Mouse (Mus musculus) spleen, adult 10 weeks (tissue): ENCODE results near the gene Mettl5. TPM values are rescaled to one million over a fixed set of nuclear protein-coding genes. Genes with fewer than 3 reads are reported as not detected.

Experiments
- polyA plus RNA-seq: library from polyadenylated mRNA; stranded (reverse); fragments of 350-450 nt; fragmentation: Illumina TruSeq; extraction: RNeasy Lipid Tissue Mini Kit (QIAGEN cat#74804); gene quantifications from one replicate; pipeline ENCODE4 v1.2.3, GENCODE M21; 2015; ENCODE audit warnings: low replicate concordance; ENCODE audit not compliant: insufficient read depth

The Mettl5 gene
- polyA plus RNA-seq: 37.1 TPM

GRCm38 (mm10) chr2:69885451-69886305 is at the start of gene Mettl5:
TSS of gene Mettl5 (minus strand) at chr2:69885615.

GRCm38 (mm10) chr2:69897039-69897617 is 11.7 kb upstream of the Mettl5 start, which contains the start of gene Ubr3:
TSS of gene Ubr3 (plus strand) at chr2:69897246.

GRCm38 (mm10) chr2:69861485-69862091 is 23.8 kb downstream of the Mettl5 start, which contains the start of gene Ssb:
TSS of gene Ssb (plus strand) at chr2:69861562.

GRCm38 (mm10) chr2:69821711-69822110 is 63.7 kb downstream of the Mettl5 start, which contains the start of gene Klhl23:
TSS of gene Klhl23 (plus strand) at chr2:69821944.

Other genes with a start within 250 kb of the Mettl5 start
- 5.7 TPM for gene Bbs5, start 238.4 kb downstream of the Mettl5 start, polyA plus RNA-seq
- gene Klhl41, start 215.5 kb downstream of the Mettl5 start, polyA plus RNA-seq: 0.15 TPM
- 20.8 TPM for gene Fastkd1, start 172.1 kb downstream of the Mettl5 start, polyA plus RNA-seq
- 115 TPM for gene Ppig, start 163.1 kb downstream of the Mettl5 start, polyA plus RNA-seq
- 3.5 TPM for gene Ccdc173, start 96.0 kb downstream of the Mettl5 start, polyA plus RNA-seq
- 27.2 TPM for gene Phospho2, start 96.0 kb downstream of the Mettl5 start, polyA plus RNA-seq
- 9.3 TPM for gene Klhl23, start 63.7 kb downstream of the Mettl5 start, polyA plus RNA-seq
- 361 TPM for gene Ssb, start 24.1 kb downstream of the Mettl5 start, polyA plus RNA-seq
- 42.8 TPM for gene Ubr3, start 11.6 kb upstream of the Mettl5 start, polyA plus RNA-seq
- gene Myo3b, start 153.5 kb upstream of the Mettl5 start, polyA plus RNA-seq: 0.69 TPM